ENCODE assay signal across 8 mouse cellular contexts in genomic region chr5:114771796-114772195, GRCm38 (mm10). TPM values are rescaled to one million over a fixed set of nuclear protein-coding genes. Genes with fewer than 3 reads are reported as not detected.
DNase-seq lines count a peak whose midpoint lies in the region; ATAC-seq and TF ChIP-seq lines count a peak whose summit lies in the region.
"Had no signal": no experiment of that assay in that cellular context is flagged by ENCODE, and none has a peak within 500 bp of the region (broad histone marks: within the 10 kb centered on the region; RNA-seq: fewer than 3 reads in every experiment).

No protein-coding gene starts in this region.

- H3K4me3 ChIP-seq in ES-Bruce4 (ENCODE audit: low read depth, low read length) = no peak overlapping the region
- peak overlapping the region; percentile 90 for H3K4me3 ChIP-seq in heart, embryonic 13.5 days
- H3K4me3 ChIP-seq in liver, postnatal 0 days (ENCODE audit: low read depth, low read length) = peak overlapping the region; percentile 96

- TF ChIP-seq EP300 in ES-Bruce4 (IDR thresholded peaks at IDR 0.05; ENCODE audit: insufficient read depth, low read depth, low read length) = no peak
- TF ChIP-seq EP300 in liver, postnatal 0 days (IDR thresholded peaks at IDR 0.05; ENCODE audit: low read depth) = no peak

- 0 out of 2 replicates have a peak overlapping the region, but pooled peaks have one; percentile 85 for H3K9ac ChIP-seq in ES-Bruce4 (ENCODE audit: low read depth, poor library complexity, severe bottlenecking)
- peak overlapping the region; percentile 99 for H3K9ac ChIP-seq in heart, embryonic 13.5 days
- peak overlapping the region; percentile 42; the same call in 1 of the 2 replicates for H3K9ac ChIP-seq in liver, postnatal 0 days (replicated peaks)

- TF ChIP-seq POLR2A in ES-Bruce4 (IDR thresholded peaks at IDR 0.05; ENCODE audit: insufficient read depth, low read length) = no peak

- peak overlapping the region; percentile 94 for H3K4me2 ChIP-seq in heart, embryonic 13.5 days
- H3K4me2 ChIP-seq in liver, postnatal 0 days (ENCODE audit: low read depth, low read length) = peak overlapping the region; percentile 92

- DNase-seq in A20 (ENCODE audit: low read depth, low spot score) = peak; percentile 72
- no peak for DNase-seq in liver, postnatal 0 days
- no peak for DNase-seq in adrenal gland, postnatal 25 days
- no peak for DNase-seq in left cerebral cortex, adult 8-10 months (ENCODE audit: low spot score in 2 of 2)
- DNase-seq in adrenal gland, postnatal 36 days = no peak
- DNase-seq: gastrocnemius, postnatal 10 days had no signal

- H3K9me3 ChIP-seq in ES-Bruce4 (replicated peaks; ENCODE audit: control insufficient read depth, insufficient read depth, low read length, poor library complexity, severe bottlenecking) = no peaks in the 10 kb centered on the region
- no peaks in the 10 kb centered on the region for H3K9me3 ChIP-seq in heart, embryonic 13.5 days
- no peaks in the 10 kb centered on the region for H3K9me3 ChIP-seq in liver, postnatal 0 days (ENCODE audit: low read length)

- H3K27me3 ChIP-seq in ES-Bruce4 (ENCODE audit: control insufficient read depth, insufficient read depth, low read length, poor library complexity, severe bottlenecking) = no peaks in the 10 kb centered on the region
- H3K27me3 ChIP-seq in heart, embryonic 13.5 days (replicated peaks) = no peaks in the 10 kb centered on the region
- H3K27me3 ChIP-seq in liver, postnatal 0 days (ENCODE audit: insufficient read depth, low read length) = no peaks in the 10 kb centered on the region

- no peak overlapping the region for H3K27ac ChIP-seq in ES-Bruce4 (ENCODE audit: insufficient read depth, low read length)
- no peak overlapping the region for H3K27ac ChIP-seq in heart, embryonic 13.5 days (replicated peaks)
- H3K27ac ChIP-seq in liver, postnatal 0 days (ENCODE audit: low read depth) = peak overlapping the region; percentile 96

- no peaks in the 10 kb centered on the region for H3K36me3 ChIP-seq in ES-Bruce4 (ENCODE audit: control insufficient read depth, insufficient read depth, low read length, poor library complexity, severe bottlenecking)
- H3K36me3 ChIP-seq in heart, embryonic 13.5 days = 0 out of 2 replicates have a peak, but pooled peaks cover 3% of the 10 kb centered on the region
- H3K36me3 ChIP-seq in liver, postnatal 0 days (replicated peaks; ENCODE audit: insufficient read depth, low read length) = no peaks in the 10 kb centered on the region

- H3K4me1 ChIP-seq in ES-Bruce4 (ENCODE audit: control insufficient read depth, insufficient read depth, low read length) = no peaks in the 10 kb centered on the region
- H3K4me1 ChIP-seq in heart, embryonic 13.5 days = peaks cover 30% of the 10 kb centered on the region
- peaks cover 31% of the 10 kb centered on the region for H3K4me1 ChIP-seq in liver, postnatal 0 days (ENCODE audit: insufficient read depth)

- no peak for TF ChIP-seq CTCF in ES-Bruce4 (IDR thresholded peaks at IDR 0.05; ENCODE audit: low read depth, low read length)
- no peak for TF ChIP-seq CTCF in liver, postnatal 0 days (IDR thresholded peaks at IDR 0.05; ENCODE audit: low read depth)

- ATAC-seq in heart, embryonic 13.5 days (ENCODE audit: extremely low read depth, insufficient number of reproducible peaks, low FRiP score, low TSS enrichment) = no peak
- ATAC-seq in liver, postnatal 0 days = no peak

- 65% methylated on average over 8 of the region's 8 CpGs for WGBS in heart, embryonic 13.5 days
- WGBS in liver, postnatal 0 days (ENCODE audit: insufficient replicate concordance) = 24% methylated on average over 8 of the region's 8 CpGs

RNA-seq across cellular contexts. Expression of gene Ankrd13a, which starts 2.7 kb away (rescaled TPM):
- polyA plus RNA-seq in ES-Bruce4 (2011; ENCODE audit: insufficient read depth, insufficient read length, low read depth, missing spikeins) = 70.6 and 71.8 TPM in 2 replicates
- 28.5 and 29.3 TPM in 2 replicates for polyA plus RNA-seq in heart, embryonic 13.5 days (2015; fragmentation: Nextera tagmentation; extraction: Ambion mirVana)
- 26.7 TPM in 2 replicates for polyA plus RNA-seq in liver, postnatal 0 days (2015; fragmentation: Nextera tagmentation; extraction: Ambion mirVana)
- 74.6 and 93.8 TPM in 2 replicates for total RNA-seq in adrenal gland, postnatal 25 days (2021)
- total RNA-seq in left cerebral cortex, adult 8-10 months (2022) = 10 to 100 TPM; 39.5 to 52.2 (median 45.9) TPM
- 10 to 100 TPM; 68.6 to 91.4 TPM for total RNA-seq in adrenal gland, postnatal 36 days (2021)

RNA-seq across cellular contexts. Expression of gene Git2, which starts 3.5 kb away (rescaled TPM):
- polyA plus RNA-seq in ES-Bruce4 (2011; ENCODE audit: insufficient read depth, insufficient read length, low read depth, missing spikeins) = 42.0 and 43.6 TPM in 2 replicates
- 28.1 and 30.3 TPM in 2 replicates for polyA plus RNA-seq in heart, embryonic 13.5 days (2015; fragmentation: Nextera tagmentation; extraction: Ambion mirVana)
- 10.5 and 11.1 TPM in 2 replicates for polyA plus RNA-seq in liver, postnatal 0 days (2015; fragmentation: Nextera tagmentation; extraction: Ambion mirVana)
- 50.4 and 52.3 TPM in 2 replicates for total RNA-seq in adrenal gland, postnatal 25 days (2021)
- 10 to 100 TPM; 50.4 to 53.8 (median 52.0) TPM for total RNA-seq in left cerebral cortex, adult 8-10 months (2022)
- total RNA-seq in adrenal gland, postnatal 36 days (2021) = 10 to 100 TPM; 35.3 to 36.6 TPM

RNA-seq across cellular contexts. Expression of gene 1500011B03Rik, which starts 51.5 kb away (rescaled TPM):
- polyA plus RNA-seq in ES-Bruce4 (2011; ENCODE audit: insufficient read depth, insufficient read length, low read depth, missing spikeins) = 36.3 and 40.7 TPM in 2 replicates
- polyA plus RNA-seq in heart, embryonic 13.5 days (2015; fragmentation: Nextera tagmentation; extraction: Ambion mirVana) = 53.8 and 54.5 TPM in 2 replicates
- 31.2 and 32.5 TPM in 2 replicates for polyA plus RNA-seq in liver, postnatal 0 days (2015; fragmentation: Nextera tagmentation; extraction: Ambion mirVana)
- 35.7 and 47.5 TPM in 2 replicates for total RNA-seq in adrenal gland, postnatal 25 days (2021)
- total RNA-seq in left cerebral cortex, adult 8-10 months (2022) = 100 to 1,000 TPM; 142 to 159 (median 153) TPM
- 10 to 100 TPM; 32.2 to 40.7 TPM for total RNA-seq in adrenal gland, postnatal 36 days (2021)

Comparison
In these comparisons a context has a peak if more than half of its experiments do, and no peak if none do; other contexts are left out.
1. H3K9ac ChIP-seq: peak in every context shown above with its lines; median percentile 99 in heart, embryonic 13.5 days; 85 in ES-Bruce4; 42 in liver, postnatal 0 days.